Mouse (Mus musculus) olfactory bulb, adult 2 months (tissue): ENCODE data around the gene C130050O18Rik.

Experiments used
- CTCF ChIP-seq: fragments of 200-500 bp; IDR thresholded peaks from 2 replicates; pipeline ENCODE4 v1.5.1; 2012; ENCODE audit warnings: low read depth, mild to moderate bottlenecking, low read length, moderate library complexity; ENCODE audit not compliant: insufficient read depth
- POLR2A ChIP-seq: fragments of 200-500 bp; IDR thresholded peaks from 2 replicates; pipeline ENCODE4 v1.6.1; 2012; ENCODE audit warnings: mild to moderate bottlenecking, low read depth, low read length, moderate library complexity; ENCODE audit not compliant: insufficient read depth

DNA sequence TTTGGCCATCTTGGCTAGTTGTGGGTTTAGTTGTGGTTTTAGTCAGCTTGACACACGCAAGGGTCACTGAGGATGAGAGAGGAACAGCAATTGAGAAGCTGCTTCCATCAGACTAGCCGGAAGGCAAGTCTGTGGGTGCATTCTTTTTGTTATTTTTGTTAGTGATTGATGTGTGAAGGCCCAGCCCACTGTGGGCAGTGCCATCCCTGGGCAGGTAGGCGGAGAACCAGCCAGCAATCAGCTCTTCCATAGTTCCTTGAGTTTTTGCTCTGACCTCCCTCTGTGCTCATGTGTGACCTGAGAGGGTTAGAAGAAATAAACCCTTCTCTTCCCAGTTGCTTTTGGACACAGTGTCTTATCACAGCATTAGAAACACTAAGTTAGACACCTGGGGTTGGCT is 32.0 kb upstream of the C130050O18Rik start:
- no peak for TF ChIP-seq POLR2A
- TF ChIP-seq CTCF = no peak
